Mouse (Mus musculus) embryo, embryonic 10.5 days (tissue): ENCODE data around the gene Vpreb1.
A peak's percentile ranks its signal among the peaks of the same experiment; 100 is the strongest.
"Not testable (repeated sequence)": the region's sequence is repeated elsewhere in the genome, so short reads cannot be mapped to it uniquely, and the experiment has no call there.

Experiments used
- DNase-seq: peaks from one replicate; pipeline ENCODE4 v3.0.0-alpha.2; 2015; ENCODE audit warnings: low spot score

Gene Vpreb1

GRCm38 (mm10) chr16:16870617-16871331 is at the start of gene Vpreb1, which contains the start of gene Top3b:
Gene Vpreb1, minus strand, starts transcription at chr16:16870843.
Gene Top3b, plus strand, starts transcription at chr16:16870736.
- peak; percentile 97 for DNase-seq

- no peak for DNase-seq
Measured at GRCm38 (mm10) chr16:16918441-16919117, 47.9 kb upstream of the Vpreb1 start.

GRCm38 (mm10) chr16:16913440-16913839 is 42.8 kb upstream of the Vpreb1 start:
- no peak for DNase-seq

- peak; percentile 91 for DNase-seq
Measured at GRCm38 (mm10) chr16:16911641-16912597, 41.3 kb upstream of the Vpreb1 start.

GRCm38 (mm10) chr16:16907799-16908198 is 37.2 kb upstream of the Vpreb1 start:
- no peak for DNase-seq

DNA sequence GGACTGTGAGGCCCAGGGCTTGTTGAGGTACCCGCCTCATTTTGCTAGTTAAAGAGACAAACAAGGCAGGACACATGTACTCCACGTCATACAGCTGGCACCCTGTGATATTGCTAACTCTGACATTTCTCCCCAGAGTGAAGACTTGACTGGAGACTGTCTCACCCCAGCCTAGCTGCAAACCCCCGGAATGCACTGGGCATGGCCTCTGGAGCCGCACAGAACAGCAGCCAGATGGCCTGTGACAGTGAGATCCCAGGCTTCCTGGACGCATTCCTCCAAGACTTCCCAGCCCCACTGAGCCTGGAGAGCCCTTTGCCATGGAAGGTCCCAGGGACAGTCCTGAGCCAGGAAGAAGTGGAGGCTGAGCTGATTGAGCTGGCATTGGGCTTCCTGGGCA is 32.5 kb upstream of the Vpreb1 start:
- no peak for DNase-seq

DNA sequence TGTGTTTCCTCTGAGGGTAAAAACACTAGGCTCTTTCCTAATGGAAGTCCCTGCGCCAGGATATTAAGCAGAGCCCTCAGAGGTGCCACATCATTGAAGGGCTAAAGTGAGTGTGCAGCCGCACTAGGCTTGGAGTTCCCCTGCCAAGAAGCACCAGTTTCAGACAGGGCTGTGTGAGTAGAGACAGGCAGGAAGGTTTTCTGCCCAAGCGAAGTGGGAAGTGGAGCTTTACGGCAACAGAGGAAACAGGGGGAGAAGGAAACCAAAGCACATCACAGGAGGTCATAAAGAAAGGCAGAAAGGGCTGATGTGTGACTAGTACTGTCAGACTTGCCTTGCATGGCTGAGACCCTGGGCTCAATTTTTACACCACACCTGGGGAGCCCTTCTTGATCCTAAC is 31.7 kb upstream of the Vpreb1 start:
- DNase-seq = no peak

- peak; percentile 17 for DNase-seq
Measured at GRCm38 (mm10) chr16:16897056-16897584, 26.5 kb upstream of the Vpreb1 start.

GRCm38 (mm10) chr16:16896382-16897055 is 25.9 kb upstream of the Vpreb1 start, which contains the start of gene Ppm1f:
Gene Ppm1f, plus strand, starts transcription at chr16:16896469.
- DNase-seq = peak; percentile 94

DNA sequence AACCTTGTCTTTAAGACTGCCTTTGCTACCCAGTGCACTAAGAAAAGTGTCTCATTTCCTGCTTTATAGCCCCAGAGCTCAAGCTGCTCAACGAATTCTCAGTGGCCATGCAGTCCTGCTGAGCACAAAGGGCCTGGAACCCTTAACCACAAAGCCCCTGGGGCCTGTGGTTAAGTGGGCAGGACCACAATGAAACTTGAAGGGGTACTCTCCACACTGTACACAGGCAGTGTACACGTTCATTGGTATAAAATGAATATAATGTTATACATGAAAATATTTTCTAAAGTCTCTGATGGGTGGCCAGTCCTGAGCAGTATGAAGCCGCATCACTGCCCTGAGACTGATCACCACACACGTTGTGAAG is 25.4 kb upstream of the Vpreb1 start:
- no peak for DNase-seq

GRCm38 (mm10) chr16:16892366-16892765 is 21.7 kb upstream of the Vpreb1 start:
- no peak for DNase-seq

DNA sequence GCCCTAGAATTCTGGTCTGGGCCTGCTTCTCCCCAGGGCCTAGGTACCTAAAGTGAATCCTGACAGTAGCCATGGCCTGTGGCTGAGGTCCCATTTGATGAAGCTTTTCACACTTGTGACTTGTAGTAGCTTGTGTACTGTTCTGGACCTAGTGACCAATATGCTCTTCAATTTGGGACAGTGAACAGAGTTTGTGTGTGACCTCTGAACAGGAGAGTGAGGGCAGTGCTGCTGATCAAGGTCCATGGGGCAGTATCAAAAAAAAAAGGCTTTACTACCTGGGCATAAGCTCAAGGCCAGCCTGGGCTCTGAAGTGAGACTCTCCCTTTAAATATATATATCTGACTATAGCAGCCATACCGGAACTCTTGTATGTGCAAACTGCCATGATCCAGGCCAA is 17.7 kb upstream of the Vpreb1 start:
- DNase-seq = no peak

GRCm38 (mm10) chr16:16879025-16879424 is 8.4 kb upstream of the Vpreb1 start:
- no peak for DNase-seq

- no peak for DNase-seq
Measured at GRCm38 (mm10) chr16:16870241-16870616, 414 bp downstream of the Vpreb1 start.

- DNase-seq = no peak
Measured at GRCm38 (mm10) chr16:16865696-16866561, 4.7 kb downstream of the Vpreb1 start.

DNA sequence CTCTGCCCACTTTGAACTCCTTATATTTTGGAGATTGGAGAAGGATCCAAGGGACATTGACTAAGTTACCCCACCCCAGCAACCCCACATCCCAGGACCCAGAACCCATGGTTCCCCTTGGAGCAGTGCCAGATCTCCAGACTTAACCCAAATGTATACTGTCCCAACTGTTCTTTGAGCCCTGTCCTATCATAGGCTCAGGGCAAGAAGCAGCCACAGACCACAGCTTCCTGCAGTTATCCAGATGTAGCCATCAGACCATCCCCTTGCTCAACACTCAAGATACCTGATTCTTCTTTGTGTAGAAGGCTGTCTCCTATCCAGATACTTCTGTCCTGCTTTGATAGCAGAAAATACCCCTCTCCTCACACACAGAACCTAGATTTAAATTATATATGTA is 5.4 kb downstream of the Vpreb1 start:
- no peak for DNase-seq

DNA sequence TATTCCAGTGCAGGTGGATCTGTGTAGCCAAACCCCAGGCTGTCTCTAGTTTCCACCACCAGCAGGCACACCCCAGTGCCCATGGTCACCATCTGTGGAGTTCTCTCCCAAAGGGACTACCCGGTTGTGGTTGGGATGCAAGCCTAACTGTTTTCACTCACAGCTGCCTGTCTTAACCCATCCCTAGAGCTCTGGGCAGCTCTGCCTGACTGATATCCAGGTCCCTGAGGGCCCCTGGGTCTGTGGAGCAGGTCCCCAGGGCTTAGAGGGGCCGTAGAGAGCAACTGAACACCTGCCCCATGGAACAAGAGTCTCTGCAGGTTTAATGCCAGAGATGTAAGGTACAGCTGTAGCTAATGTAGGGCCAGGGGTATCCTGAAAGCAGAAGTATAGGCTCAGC is 6.7 kb downstream of the Vpreb1 start, which contains the start of gene Igll1:
Gene Igll1 (minus strand): TSS at position 8 of the 400 bp plus-strand sequence.
- no peak for DNase-seq

GRCm38 (mm10) chr16:16862288-16862687 is 8.4 kb downstream of the Vpreb1 start:
- no peak for DNase-seq

DNA sequence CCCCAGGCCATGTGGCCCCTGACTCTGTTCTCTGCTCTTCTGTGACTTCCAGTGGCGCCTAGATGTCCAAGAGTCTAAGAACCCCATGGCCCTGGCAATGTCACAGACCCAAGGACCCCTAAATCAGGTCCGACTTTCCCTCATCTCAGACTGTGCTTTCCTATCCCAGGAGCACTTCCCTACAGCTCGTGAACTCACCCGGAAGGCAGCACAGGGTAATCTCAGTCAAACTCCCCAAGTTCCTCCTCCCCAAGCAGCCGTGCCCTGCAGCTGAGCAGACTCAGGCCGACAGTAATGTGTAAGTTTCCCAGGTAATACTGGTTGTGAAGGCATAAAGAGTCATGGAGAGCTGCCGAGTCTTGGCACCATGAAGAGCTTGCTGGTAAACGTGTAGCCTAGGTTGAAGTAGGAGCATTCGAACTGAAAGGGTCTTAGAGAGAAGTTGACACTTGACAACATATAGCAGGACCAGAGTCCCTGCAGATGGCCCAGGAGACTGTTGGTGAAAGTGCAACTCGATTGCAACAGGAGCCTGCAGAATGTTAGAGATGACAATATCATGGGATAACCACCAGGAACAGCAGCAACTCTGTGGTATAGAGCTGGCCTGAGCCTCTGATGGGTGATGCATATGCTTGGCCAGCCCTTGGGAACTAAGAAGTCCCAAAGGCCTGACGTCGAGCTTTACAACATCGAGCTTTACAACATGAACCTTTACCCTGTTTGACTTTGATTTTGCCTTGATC is 13.7 kb downstream of the Vpreb1 start:
- DNase-seq = no peak

DNA sequence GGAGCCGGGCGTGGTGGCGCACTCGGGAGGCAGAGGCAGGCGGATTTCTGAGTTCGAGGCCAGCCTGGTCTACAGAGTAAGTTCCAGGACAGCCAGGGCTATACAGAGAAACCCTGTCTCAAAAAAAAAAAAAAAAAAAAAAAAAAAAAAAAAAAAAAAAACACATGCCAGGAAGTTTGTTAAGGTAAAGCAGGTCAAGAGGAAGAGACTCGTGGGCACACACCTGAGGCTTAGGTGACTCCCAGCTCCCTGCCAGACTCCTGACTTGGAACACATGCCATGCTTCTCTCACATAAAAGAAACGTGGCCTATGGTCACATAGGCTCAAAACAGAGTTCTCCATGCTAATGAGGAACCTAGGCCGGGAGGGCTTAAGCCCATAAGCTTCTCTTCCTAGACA is 14.6 kb downstream of the Vpreb1 start:
- not testable (repeated sequence) for DNase-seq
